Mouse (Mus musculus): ENCODE measurements around the gene Hc.

DNA sequence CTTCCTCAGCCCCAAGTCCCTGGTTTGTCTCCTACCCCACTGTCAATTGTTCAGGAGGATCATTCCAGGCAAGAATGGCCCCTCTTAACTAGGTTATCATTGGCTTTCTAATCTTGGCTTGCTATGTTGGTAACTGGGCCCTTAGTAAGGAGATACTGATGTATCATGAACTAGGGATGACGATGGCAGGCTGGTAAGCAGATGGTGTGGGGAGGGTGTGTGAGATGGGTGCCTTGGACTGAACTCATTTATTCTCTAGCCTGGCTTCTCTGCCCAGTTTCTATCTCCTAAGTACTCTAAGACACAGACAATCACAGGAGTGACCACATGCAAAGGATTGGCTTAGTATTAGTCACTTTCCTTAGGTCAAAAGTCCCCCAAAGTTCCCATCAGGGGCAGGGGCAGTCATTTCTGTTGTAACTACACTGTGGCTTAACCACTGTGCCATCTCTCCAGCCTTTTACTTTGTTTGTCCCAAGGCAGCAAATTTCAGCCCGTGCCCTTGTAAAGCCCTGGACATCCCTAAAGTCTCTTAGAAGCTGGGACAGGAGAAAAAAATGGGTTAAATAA lies 107.6 kb downstream of the Hc start:
- no peak for TF ChIP-seq CTCF (IDR thresholded peaks at IDR 0.05; ENCODE audit: low read depth, low read length)
- no peak for TF ChIP-seq GATA1 (IDR thresholded peaks at IDR 0.05; ENCODE audit: borderline replicate concordance, low read length)

Data from G1E (cell line).